Mouse (Mus musculus): Measurements from ENCODE around the gene Hmox2. TPM values are rescaled to one million over a fixed set of nuclear protein-coding genes. Genes with fewer than 3 reads are reported as not detected.
A peak's percentile ranks its signal among the peaks of the same experiment; 100 is the strongest.

Gene Hmox2
- polyA plus RNA-seq, 1 experiment from 2014 or later: 102 TPM

- peaks cover 30% of the 10 kb centered on the region for H3K36me3 ChIP-seq (ENCODE audit: insufficient read depth, low read length)
- no peaks in the 10 kb centered on the region for H3K4me1 ChIP-seq (replicated peaks; ENCODE audit: insufficient read depth, low read length)
- DNase-seq (ENCODE audit: low spot score) (no peak), ATAC-seq (replicated peaks; ENCODE audit: low FRiP score, low read depth) (no peak)
- H3K9me3 ChIP-seq (replicated peaks; ENCODE audit: low read length): no peaks in the 10 kb centered on the region
- 26% methylated on average over 1 of the region's 1 CpGs for WGBS
- no peak overlapping the region for H3K4me3 ChIP-seq (replicated peaks; ENCODE audit: low read depth, low read length)
- H3K27ac ChIP-seq: no peak overlapping the region
- no peaks in the 10 kb centered on the region for H3K27me3 ChIP-seq (ENCODE audit: insufficient read depth, low read length)
- no peak for TF ChIP-seq CTCF (IDR thresholded peaks at IDR 0.05; ENCODE audit: low read depth)
- H3K9ac ChIP-seq (ENCODE audit: low read depth, low read length): no peak overlapping the region
- no peak overlapping the region for H3K4me2 ChIP-seq (ENCODE audit: low read length)
These were observed 47.3 kb downstream of the Hmox2 start for GRCm38 (mm10) chr16:4773289-4773970.

DNA sequence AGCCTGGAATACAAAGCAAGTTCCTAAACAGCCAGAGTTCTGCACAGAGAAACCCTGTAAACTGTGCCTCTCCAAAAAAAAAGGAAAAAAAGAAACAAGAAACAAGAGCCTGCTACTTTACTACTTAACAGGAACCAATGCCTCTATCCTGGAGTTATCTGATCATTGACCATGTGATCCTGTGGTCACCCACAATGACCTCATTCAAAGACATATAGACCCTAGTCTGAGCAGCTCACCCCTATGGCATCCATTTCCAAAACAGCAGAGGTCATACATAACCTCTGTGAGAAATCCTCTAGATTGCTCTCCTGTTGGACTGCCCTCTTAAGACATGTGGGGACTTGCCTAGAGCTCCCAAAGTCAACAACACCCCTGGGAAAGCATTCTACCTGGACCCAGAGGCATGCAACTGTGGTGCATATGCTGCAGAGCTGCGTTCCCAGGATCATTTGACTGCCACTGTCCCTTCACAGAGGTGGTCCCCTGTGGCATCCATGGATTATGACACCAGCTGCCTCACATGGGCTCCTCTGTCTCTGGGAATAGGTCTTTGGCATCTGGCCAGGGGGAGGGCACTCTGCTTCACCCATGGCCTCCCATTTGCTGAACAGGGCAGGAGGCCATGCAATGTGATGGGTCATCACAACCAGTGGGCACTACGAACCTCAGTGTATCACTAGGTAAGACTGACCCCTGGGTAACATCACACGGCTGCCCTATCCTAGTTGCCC, 51.2 kb downstream of the Hmox2 start:
- Histone ChIP-seq H3K4me2 (ENCODE audit: low read length) (no peak overlapping the region), H3K9me3 (replicated peaks; ENCODE audit: low read length) (no peaks in the 10 kb centered on the region), H3K4me3 (replicated peaks; ENCODE audit: low read depth, low read length) (no peak overlapping the region), H3K27ac (no peak overlapping the region), H3K9ac (ENCODE audit: low read depth, low read length) (no peak overlapping the region), H3K4me1 (replicated peaks; ENCODE audit: insufficient read depth, low read length) (no peaks in the 10 kb centered on the region; the same call in 1 of the 2 replicates), H3K27me3 (ENCODE audit: insufficient read depth, low read length) (no peaks in the 10 kb centered on the region), H3K36me3 (ENCODE audit: insufficient read depth, low read length) (peaks cover 4% of the 10 kb centered on the region)
- WGBS: 89% methylated on average over 3 of the region's 3 CpGs
- no peak for TF ChIP-seq CTCF (IDR thresholded peaks at IDR 0.05; ENCODE audit: low read depth)
- ATAC-seq (replicated peaks; ENCODE audit: low FRiP score, low read depth) (peak; percentile 54; the same call in 1 of the 2 replicates), DNase-seq (ENCODE audit: low spot score) (no peak)

- H3K27ac ChIP-seq: no peak overlapping the region
- peak; percentile 62 for ATAC-seq (replicated peaks; ENCODE audit: low FRiP score, low read depth)
These were observed 51.9 kb downstream of the Hmox2 start for GRCm38 (mm10) chr16:4777905-4778609.

GRCm38 (mm10) chr16:4778940-4779339, 52.8 kb downstream of the Hmox2 start:
- no peaks in the 10 kb centered on the region for H3K27me3 ChIP-seq (ENCODE audit: insufficient read depth, low read length)
- H3K9ac ChIP-seq (ENCODE audit: low read depth, low read length): no peak overlapping the region
- no peak for DNase-seq (ENCODE audit: low spot score)
- no peaks in the 10 kb centered on the region; the same call in 1 of the 2 replicates for H3K4me1 ChIP-seq (replicated peaks; ENCODE audit: insufficient read depth, low read length)
- no peak overlapping the region for H3K4me3 ChIP-seq (replicated peaks; ENCODE audit: low read depth, low read length)
- no peaks in the 10 kb centered on the region for H3K9me3 ChIP-seq (replicated peaks; ENCODE audit: low read length)
- WGBS: 93% methylated on average over 4 of the region's 4 CpGs
- H3K27ac ChIP-seq: no peak overlapping the region
- no peak for ATAC-seq (replicated peaks; ENCODE audit: low FRiP score, low read depth)
- no peak for TF ChIP-seq CTCF (IDR thresholded peaks at IDR 0.05; ENCODE audit: low read depth)
- no peak overlapping the region for H3K4me2 ChIP-seq (ENCODE audit: low read length)
- peaks cover 8% of the 10 kb centered on the region for H3K36me3 ChIP-seq (ENCODE audit: insufficient read depth, low read length)

More at GRCm38 (mm10) chr16:4777905-4778609, 51.9 kb downstream of the Hmox2 start:
- H3K9me3 ChIP-seq (replicated peaks; ENCODE audit: low read length): no peaks in the 10 kb centered on the region
- H3K27me3 ChIP-seq (ENCODE audit: insufficient read depth, low read length): no peaks in the 10 kb centered on the region
- no peak for DNase-seq (ENCODE audit: low spot score)
- no peak overlapping the region for H3K9ac ChIP-seq (ENCODE audit: low read depth, low read length)
- peaks cover 3% of the 10 kb centered on the region for H3K36me3 ChIP-seq (ENCODE audit: insufficient read depth, low read length)
- H3K4me1 ChIP-seq (replicated peaks; ENCODE audit: insufficient read depth, low read length): no peaks in the 10 kb centered on the region; the same call in 1 of the 2 replicates
- no peak for TF ChIP-seq CTCF (IDR thresholded peaks at IDR 0.05; ENCODE audit: low read depth)
- WGBS: 93% methylated on average over 4 of the region's 4 CpGs
- no peak overlapping the region for H3K4me2 ChIP-seq (ENCODE audit: low read length)
- no peak overlapping the region for H3K4me3 ChIP-seq (replicated peaks; ENCODE audit: low read depth, low read length)

- DNase-seq (ENCODE audit: low spot score) (peak; percentile 69), ATAC-seq (replicated peaks; ENCODE audit: low FRiP score, low read depth) (no peak)
- Histone ChIP-seq H3K4me3 (replicated peaks; ENCODE audit: low read depth, low read length) (no peak overlapping the region), H3K27ac (no peak overlapping the region), H3K9ac (ENCODE audit: low read depth, low read length) (no peak overlapping the region), H3K27me3 (ENCODE audit: insufficient read depth, low read length) (no peaks in the 10 kb centered on the region), H3K4me1 (replicated peaks; ENCODE audit: insufficient read depth, low read length) (peaks cover 6% of the 10 kb centered on the region; the same call in 1 of the 2 replicates), H3K36me3 (ENCODE audit: insufficient read depth, low read length) (peaks cover 8% of the 10 kb centered on the region), H3K4me2 (ENCODE audit: low read length) (no peak overlapping the region), H3K9me3 (replicated peaks; ENCODE audit: low read length) (no peaks in the 10 kb centered on the region)
- TF ChIP-seq CTCF (IDR thresholded peaks at IDR 0.05; ENCODE audit: low read depth): no peak
- WGBS: 50% methylated on average over 5 of the region's 5 CpGs
These were observed 55.5 kb downstream of the Hmox2 start for GRCm38 (mm10) chr16:4781524-4782196.

DNA sequence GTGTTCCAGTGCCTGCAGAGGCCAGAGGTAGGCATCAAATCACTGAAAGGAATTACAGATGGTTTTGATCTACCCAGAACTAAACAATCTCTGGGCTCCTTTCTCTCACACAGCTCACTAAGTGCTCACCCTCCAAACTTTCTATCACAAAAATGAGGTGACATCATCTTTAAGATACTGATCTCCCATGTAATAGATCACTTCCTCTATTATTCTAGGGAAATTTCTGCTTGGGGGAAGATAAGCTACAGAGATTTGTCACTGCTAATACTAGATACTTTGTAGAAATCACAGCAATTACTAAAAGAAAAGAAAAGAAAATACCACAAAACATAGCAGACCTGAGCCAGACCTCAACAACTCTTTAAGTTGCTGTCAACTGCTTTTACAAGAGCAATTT, 56.4 kb downstream of the Hmox2 start:
- Histone ChIP-seq H3K27ac (no peak overlapping the region), H3K4me1 (replicated peaks; ENCODE audit: insufficient read depth, low read length) (peaks cover 9% of the 10 kb centered on the region; the same call in 1 of the 2 replicates), H3K9me3 (replicated peaks; ENCODE audit: low read length) (no peaks in the 10 kb centered on the region), H3K36me3 (ENCODE audit: insufficient read depth, low read length) (peaks cover 8% of the 10 kb centered on the region; the same call in 1 of the 2 replicates), H3K27me3 (ENCODE audit: insufficient read depth, low read length) (no peaks in the 10 kb centered on the region), H3K9ac (ENCODE audit: low read depth, low read length) (no peak overlapping the region), H3K4me3 (replicated peaks; ENCODE audit: low read depth, low read length) (no peak overlapping the region), H3K4me2 (ENCODE audit: low read length) (no peak overlapping the region)
- TF ChIP-seq CTCF (IDR thresholded peaks at IDR 0.05; ENCODE audit: low read depth): no peak
- ATAC-seq (replicated peaks; ENCODE audit: low FRiP score, low read depth) (no peak), DNase-seq (ENCODE audit: low spot score) (no peak)

Data from kidney, postnatal 0 days (tissue).